In genomic region chrX:49627566-49627965, GRCm38 (mm10) we compare ENCODE assay signal across 33 mouse cellular contexts. TPM values are rescaled to one million over a fixed set of nuclear protein-coding genes. Genes with fewer than 3 reads are reported as not detected.
"Had no signal": no experiment of that assay in that cellular context is flagged by ENCODE, and none has a peak within 500 bp of the region (broad histone marks: within the 10 kb centered on the region; RNA-seq: fewer than 3 reads in every experiment).

No protein-coding gene starts in this region.

- H3K36me3 ChIP-seq: heart, embryonic 10.5 days; heart, embryonic 12.5 days; hindbrain, embryonic 10.5 days; hindbrain, embryonic 12.5 days; intestine, embryonic 15.5 days; limb, embryonic 10.5 days; limb, embryonic 12.5 days; liver, embryonic 13.5 days; liver, embryonic 15.5 days had no signal

- H3K9me3 ChIP-seq: heart, embryonic 10.5 days; heart, embryonic 12.5 days; hindbrain, embryonic 10.5 days; hindbrain, embryonic 12.5 days; intestine, embryonic 15.5 days; limb, embryonic 10.5 days; limb, embryonic 12.5 days; liver, embryonic 13.5 days; liver, embryonic 15.5 days had no signal

- H3K27me3 ChIP-seq: heart, embryonic 12.5 days; hindbrain, embryonic 12.5 days; intestine, embryonic 15.5 days; limb, embryonic 12.5 days; liver, embryonic 13.5 days; liver, embryonic 15.5 days had no signal

- H3K9ac ChIP-seq: heart, embryonic 12.5 days; hindbrain, embryonic 12.5 days; hindbrain, embryonic 14.5 days; intestine, embryonic 15.5 days; limb, embryonic 12.5 days; liver, embryonic 13.5 days; liver, embryonic 15.5 days had no signal

- H3K4me1 ChIP-seq: heart, embryonic 10.5 days; heart, embryonic 12.5 days; hindbrain, embryonic 10.5 days; hindbrain, embryonic 12.5 days; intestine, embryonic 15.5 days; limb, embryonic 10.5 days; limb, embryonic 12.5 days; liver, embryonic 13.5 days; liver, embryonic 15.5 days had no signal

- ATAC-seq: hindbrain, embryonic 16.5 days; inflammation-experienced regulatory T-cells, adult 6 months; intestine, embryonic 15.5 days; intestine, postnatal 0 days had no signal

- H3K27ac ChIP-seq: heart, embryonic 10.5 days; hindbrain, embryonic 10.5 days; hindbrain, embryonic 12.5 days; hindbrain, embryonic 14.5 days; intestine, embryonic 15.5 days; kidney, postnatal 0 days; left cerebral cortex, adult 2 months; limb, embryonic 10.5 days; limb, embryonic 12.5 days; liver, embryonic 13.5 days; liver, embryonic 15.5 days had no signal

- DNase-seq: gastrocnemius, postnatal 14 days; gastrocnemius, postnatal 36 days; heart, adult 18-20 months; heart, postnatal 10 days; heart, postnatal 4 days; kidney, adult 18-20 months; kidney, adult 8-10 months; kidney, postnatal 14 days; kidney, postnatal 36 days; layer of hippocampus, adult 9-11 months; liver; liver, embryonic 13.5 days had no signal

- H3K4me2 ChIP-seq: heart, embryonic 12.5 days; hindbrain, embryonic 12.5 days; hindbrain, embryonic 14.5 days; intestine, embryonic 15.5 days; limb, embryonic 12.5 days; liver, embryonic 11.5 days; liver, embryonic 13.5 days; liver, embryonic 15.5 days had no signal

- H3K4me3 ChIP-seq: heart, embryonic 10.5 days; heart, embryonic 12.5 days; hindbrain, embryonic 10.5 days; hindbrain, embryonic 12.5 days; intestine, embryonic 15.5 days; left cerebral cortex, adult 2 months; limb, embryonic 10.5 days; limb, embryonic 12.5 days; liver, embryonic 13.5 days; liver, embryonic 15.5 days had no signal

RNA-seq across cellular contexts. Expression of gene Olfr1320, which starts 44.6 kb away (rescaled TPM):
- polyA plus RNA-seq: gonadal fat pad, adult 2 months; heart, embryonic 10.5 days; heart, embryonic 12.5 days; heart, embryonic 14.5 days; heart, embryonic 16.5 days; hindbrain, embryonic 10.5 days; hindbrain, embryonic 12.5 days; hindbrain, embryonic 14.5 days; hindbrain, embryonic 16.5 days; inflammation-experienced regulatory T-cells, adult 6 months; intestine, embryonic 15.5 days; intestine, postnatal 0 days; kidney, embryonic 14.5 days; kidney, postnatal 0 days; large intestine, adult 2 months; limb, embryonic 10.5 days; limb, embryonic 12.5 days; limb, embryonic 14.5 days; liver, embryonic 11.5 days; liver, embryonic 13.5 days; liver, embryonic 15.5 days had no signal
